Mouse (Mus musculus) cerebellum, adult 11 months (tissue): ENCODE data around the gene Ednrb.

ENCODE experiments used
- DNase-seq: peaks from one replicate; pipeline ENCODE4 v3.0.0; 2022

Gene Ednrb

DNA sequence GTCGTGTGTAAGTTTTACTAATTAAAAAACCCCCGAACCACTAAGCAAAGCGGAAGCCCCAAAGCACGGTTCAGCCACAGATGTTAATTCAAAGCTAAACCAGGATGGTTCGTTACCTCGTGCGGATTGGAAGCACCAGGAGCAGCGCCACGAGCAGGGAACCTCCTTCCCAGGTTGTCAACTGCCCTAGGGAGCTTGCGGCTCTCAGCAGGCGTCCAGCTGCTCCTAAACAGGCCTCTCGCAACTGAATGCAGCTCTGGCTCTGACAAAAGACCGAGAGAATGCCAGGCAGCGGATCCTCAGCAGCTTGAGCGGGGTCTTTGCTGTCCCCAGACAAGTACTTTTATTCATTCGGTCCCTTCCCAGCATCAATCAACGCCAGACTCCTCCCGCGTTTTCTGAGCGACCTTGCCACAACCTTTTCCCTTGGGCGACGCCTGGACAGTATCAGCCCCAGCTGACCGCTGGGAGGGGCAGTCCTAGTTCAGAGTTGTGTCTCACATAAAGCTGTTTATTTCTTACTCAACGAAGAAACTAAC, at the start of gene Ednrb:
TSS of gene Ednrb (minus strand) at position 392 of the 539 bp plus-strand sequence.
- DNase-seq, result no peak

DNA sequence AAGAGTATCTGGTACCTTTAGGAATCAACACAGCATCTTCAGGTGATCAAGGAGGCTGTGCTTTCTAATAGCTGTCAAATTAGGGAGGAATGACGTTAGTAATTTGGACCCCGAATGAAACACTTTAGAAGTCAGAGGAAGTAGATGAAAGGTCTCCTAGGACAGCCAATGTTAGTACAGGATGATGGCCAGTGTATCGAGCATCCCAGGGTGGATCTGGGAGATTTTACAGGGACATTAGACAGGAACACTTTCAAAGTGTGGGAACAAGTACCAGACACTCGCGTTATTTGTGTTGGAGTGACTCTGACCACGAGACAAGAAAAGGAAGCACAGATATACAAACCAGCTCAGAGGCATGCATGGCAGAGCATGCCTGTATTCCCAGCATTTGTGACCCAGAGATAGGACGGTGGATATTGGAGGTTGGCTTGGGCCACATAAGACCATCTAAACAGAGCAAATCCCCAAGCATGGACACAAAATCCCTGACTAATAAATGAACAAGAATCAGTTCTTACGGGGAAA, 48.3 kb upstream of the Ednrb start:
- no peak for DNase-seq

GRCm38 (mm10) chr14:103890761-103891160, 46.6 kb upstream of the Ednrb start:
- no peak for DNase-seq

DNA sequence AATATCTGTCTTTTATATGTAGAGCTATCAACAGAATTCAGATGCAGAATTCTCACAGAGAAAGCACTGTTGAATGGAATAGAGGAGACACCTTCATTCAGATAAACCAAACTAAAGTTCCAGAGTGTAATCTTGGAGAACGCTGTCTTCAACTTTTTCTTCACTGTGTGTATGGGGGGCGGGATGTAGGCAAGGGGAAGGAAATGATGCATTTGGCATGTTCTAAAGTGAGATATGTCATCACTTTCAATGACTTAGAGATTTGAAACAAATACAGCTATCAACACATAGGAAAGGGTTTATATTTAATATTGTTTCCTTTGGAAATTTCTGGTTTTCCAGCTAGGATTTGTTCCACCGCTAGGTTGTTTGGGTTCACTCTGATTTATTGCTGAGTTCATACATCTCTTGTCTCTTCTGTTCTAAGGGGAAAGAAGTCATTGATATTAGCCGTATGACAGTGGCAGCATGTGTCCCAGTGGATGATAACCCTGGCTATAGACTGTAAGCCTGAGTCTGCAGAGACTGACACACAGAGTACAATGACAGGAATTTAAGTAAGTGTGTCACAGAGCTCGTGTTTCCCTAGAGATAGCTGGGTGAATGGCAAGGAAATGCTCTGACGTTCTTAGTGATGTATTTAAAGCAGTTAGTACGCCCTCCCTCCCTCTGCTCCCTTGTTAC, 40.8 kb upstream of the Ednrb start:
- DNase-seq, result no peak

- no peak for DNase-seq
Measured at GRCm38 (mm10) chr14:103882943-103883342, 38.7 kb upstream of the Ednrb start.

- no peak for DNase-seq
Measured at GRCm38 (mm10) chr14:103877117-103877516, 32.9 kb upstream of the Ednrb start.

- DNase-seq, result no peak
Measured at GRCm38 (mm10) chr14:103876598-103876997, 32.4 kb upstream of the Ednrb start.

GRCm38 (mm10) chr14:103866636-103867035, 22.4 kb upstream of the Ednrb start:
- DNase-seq, result no peak

DNA sequence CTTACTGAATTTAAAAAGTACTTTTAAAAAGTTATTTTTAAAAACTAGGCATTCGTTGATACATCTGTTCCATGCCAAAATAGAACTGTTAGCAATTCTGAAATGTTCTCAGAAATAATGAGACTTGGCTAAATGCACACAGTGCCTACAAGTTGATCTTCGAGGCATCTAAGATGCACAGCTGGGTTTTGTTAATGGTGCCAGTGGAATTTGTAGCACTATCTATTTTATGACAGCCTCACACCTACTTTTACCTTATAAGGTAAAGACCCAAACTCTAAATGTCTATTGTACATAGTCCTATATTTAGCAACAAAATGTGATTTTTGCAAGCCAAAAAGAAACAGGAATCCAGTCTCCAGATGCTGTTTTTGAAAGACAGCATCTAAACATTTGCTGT, 21.0 kb upstream of the Ednrb start:
- no peak for DNase-seq

- DNase-seq, result no peak
Measured at GRCm38 (mm10) chr14:103850071-103850845, 6.1 kb upstream of the Ednrb start.

DNA sequence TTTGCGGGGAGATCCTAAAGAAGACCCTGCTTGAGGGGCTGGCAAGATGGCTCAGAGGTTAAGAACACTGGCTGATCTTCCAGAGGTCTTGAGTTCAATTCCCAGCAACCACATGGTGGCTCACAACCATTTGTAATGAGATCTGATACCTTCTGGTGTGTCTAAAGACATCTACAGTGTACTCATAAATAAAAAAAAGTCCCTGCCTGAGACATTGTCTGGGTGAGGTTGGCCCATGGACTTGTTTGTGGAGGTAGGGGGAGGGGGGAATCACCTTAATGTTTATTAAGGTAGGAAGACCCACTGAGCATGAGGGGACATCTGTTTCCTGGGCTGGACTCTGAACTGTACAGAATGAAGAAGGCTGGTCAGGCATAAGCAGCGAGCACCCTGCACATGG, 1.5 kb upstream of the Ednrb start:
- DNase-seq, result no peak

DNA sequence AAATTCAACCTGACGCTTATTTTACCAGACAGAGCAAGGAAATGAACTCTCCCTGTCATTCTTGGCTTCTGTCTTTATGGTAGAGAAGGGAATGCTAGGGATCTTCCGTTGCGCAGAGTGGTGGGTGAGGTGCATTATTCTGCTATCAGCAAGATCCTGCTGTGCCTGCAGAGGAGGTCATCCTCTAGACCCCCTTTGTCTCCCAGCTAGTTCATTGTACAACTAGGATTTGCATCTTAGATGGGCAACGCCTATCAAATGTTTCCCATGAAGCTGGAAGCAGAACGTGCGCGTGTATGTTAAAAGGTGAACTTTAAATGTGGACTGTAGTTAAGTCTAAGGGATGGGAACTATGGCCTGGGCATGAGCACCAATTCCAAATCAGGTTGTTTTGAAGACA, 742 bp upstream of the Ednrb start:
- DNase-seq, result no peak

DNA sequence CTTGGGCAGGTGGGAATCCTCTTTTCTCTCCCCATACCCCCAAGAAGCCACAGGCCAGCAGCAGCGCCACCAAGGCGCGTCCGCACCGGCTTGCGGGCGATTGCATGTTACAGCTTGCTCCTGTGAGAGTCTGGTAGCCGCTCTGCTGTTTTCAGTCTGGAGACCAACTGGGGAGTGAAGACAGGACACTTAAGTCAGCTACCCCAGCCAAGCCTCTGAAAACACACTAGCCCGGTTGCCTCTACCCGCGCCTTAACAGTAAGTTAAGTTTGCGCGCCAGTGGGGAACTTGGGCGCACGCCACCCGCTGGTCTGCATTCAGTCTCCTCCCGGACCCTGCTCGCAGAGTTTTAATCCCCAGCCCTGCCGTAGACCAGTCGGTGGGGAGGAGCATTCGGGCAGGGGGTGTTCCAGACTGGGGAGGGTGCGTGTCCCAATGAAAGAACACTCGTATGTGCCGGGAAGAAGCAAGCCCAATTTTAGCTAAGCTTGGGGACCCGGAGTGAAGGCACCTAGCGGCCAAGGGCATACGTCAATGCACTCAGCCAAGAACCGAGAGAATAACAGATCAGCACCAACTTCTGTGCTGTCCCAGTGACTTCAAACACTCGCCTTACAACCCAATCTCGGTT, 716 bp downstream of the Ednrb start:
- DNase-seq, result no peak

GRCm38 (mm10) chr14:103842896-103843295, 1.3 kb downstream of the Ednrb start:
- DNase-seq, result no peak

GRCm38 (mm10) chr14:103840436-103840835, 3.8 kb downstream of the Ednrb start:
- DNase-seq, result no peak

GRCm38 (mm10) chr14:103838887-103839286, 5.3 kb downstream of the Ednrb start:
- DNase-seq, result no peak

DNA sequence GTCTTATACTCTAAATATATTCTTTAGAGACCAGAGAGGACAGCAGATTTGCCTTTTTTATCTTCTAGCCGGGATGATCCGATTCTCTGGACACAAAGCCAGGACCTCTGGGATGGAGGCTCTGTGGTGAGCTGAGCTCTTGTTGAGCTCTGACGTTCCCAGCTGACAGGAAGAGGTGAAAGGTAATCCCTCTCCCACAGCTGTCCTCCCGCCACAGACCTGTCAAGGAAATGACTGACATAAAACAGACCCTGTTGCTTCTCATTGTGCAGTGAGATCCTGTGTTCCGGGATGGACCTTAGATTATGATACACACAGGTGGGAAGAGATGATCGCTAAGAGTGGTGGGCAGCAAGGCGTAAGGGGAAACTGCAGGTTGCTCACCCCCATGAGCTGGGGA, 9.6 kb downstream of the Ednrb start:
- DNase-seq, result no peak

DNA sequence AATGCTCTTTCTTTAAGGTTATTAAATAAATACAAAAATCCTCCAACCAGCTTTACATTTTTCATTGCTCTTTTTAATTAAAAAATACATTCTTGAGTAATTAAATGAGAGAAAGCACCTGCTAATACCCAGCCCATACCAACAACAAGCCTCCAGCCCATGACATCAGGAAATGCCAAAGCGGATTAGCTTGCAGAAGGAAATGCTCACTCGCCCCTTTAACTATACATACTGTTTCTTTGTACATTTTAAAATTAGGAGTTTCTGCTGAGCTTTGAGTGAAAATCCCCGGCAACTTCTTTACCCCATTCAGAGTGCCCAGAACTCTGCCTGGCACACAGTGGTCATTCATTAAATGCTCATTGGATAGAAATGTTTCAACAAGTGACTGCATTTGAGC, 10.1 kb downstream of the Ednrb start:
- DNase-seq, result no peak

- no peak for DNase-seq
Measured at GRCm38 (mm10) chr14:103832472-103832871, 11.7 kb downstream of the Ednrb start.

DNA sequence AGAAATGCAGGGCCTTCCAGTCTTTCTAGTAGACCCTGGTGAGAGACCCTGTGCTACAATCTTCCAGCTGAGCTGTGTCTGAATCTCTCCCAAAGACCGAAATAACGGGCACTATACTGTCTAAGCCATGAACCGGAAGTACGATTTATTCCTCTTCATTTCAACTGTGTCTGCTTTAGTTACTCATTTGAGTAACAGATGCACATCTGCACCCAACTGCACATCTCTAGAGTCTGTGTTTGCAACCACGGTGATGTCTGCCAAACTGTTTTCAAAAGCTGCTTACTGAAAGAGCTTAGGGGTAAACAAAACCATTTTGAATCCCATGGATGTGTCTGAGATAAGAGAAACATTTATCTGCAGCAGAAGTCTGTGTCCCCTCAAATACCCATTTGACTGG, 13.2 kb downstream of the Ednrb start:
- no peak for DNase-seq

DNA sequence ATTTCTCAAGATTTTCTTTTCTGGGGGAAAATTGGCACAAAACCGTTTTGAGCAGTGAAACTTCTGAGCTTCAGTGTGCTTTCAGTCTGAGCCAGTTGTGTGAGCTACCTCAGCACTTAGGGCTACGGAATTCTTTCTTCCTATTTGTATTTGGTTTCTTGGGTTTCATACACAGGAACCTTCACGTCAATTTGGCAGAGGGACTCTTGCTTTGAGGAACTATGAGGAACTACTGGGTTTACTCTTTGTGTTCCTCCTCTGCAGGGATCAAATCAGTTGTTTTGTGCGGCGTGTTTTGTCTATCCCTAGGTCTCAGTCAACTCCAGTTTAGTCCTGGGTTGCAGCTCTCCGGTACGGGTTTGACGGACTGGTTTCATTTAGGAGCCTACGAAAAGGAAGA, 17.9 kb downstream of the Ednrb start:
- no peak for DNase-seq

- DNase-seq, result no peak
Measured at GRCm38 (mm10) chr14:103825934-103826333, 18.3 kb downstream of the Ednrb start.

- DNase-seq, result no peak
Measured at GRCm38 (mm10) chr14:103823501-103823900, 20.7 kb downstream of the Ednrb start.

DNA sequence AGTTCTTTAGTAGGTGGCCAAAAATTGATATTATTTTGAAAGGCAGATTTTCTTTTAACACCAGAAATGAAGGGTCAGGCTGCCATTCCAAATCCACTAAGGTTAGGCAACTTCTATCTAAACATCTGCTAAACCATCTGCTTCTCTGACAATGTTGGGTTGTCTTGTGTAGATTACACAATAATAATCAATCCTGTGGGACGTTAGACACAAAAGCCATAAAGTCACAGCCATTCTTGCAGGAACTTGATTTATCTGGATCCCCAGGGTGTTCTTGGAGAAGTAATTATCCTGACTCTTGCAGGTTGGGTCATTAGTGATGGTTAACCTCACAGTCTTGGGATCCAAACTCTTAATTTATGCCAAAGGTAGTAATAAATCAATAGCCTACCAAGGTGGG, 21.6 kb downstream of the Ednrb start:
- DNase-seq, result no peak
